Mouse (Mus musculus) fat pad, adult 2 months (tissue): ENCODE results near the gene Tinag.
"Not testable (repeated sequence)": the region's sequence is repeated elsewhere in the genome, so short reads cannot be mapped to it uniquely, and the experiment has no call there.

Source experiments
- DNase-seq: peaks from one replicate; pipeline ENCODE4 v3.0.0-alpha.2; 2011; ENCODE audit warnings: low read depth, low spot score; ENCODE audit errors: extremely low read depth

Tinag gene

GRCm38 (mm10) chr9:77045585-77045984 is at the start of gene Tinag:
Gene Tinag (minus strand): TSS chr9:77045794.
- DNase-seq = no peak

GRCm38 (mm10) chr9:77083221-77083620 is 37.6 kb upstream of the Tinag start:
- not testable (repeated sequence) for DNase-seq

GRCm38 (mm10) chr9:77071676-77072075 is 26.1 kb upstream of the Tinag start:
- no peak for DNase-seq

GRCm38 (mm10) chr9:77056611-77057010 is 11.0 kb upstream of the Tinag start:
- no peak for DNase-seq

GRCm38 (mm10) chr9:77054426-77055193 is 9.0 kb upstream of the Tinag start:
- DNase-seq = no peak

GRCm38 (mm10) chr9:77051406-77051805 is 5.8 kb upstream of the Tinag start:
- DNase-seq = no peak

- no peak for DNase-seq
Measured at GRCm38 (mm10) chr9:77049669-77050068, 4.1 kb upstream of the Tinag start.

GRCm38 (mm10) chr9:77046067-77046715 is 597 bp upstream of the Tinag start:
- no peak for DNase-seq

GRCm38 (mm10) chr9:77035361-77035760 is 10.2 kb downstream of the Tinag start:
- DNase-seq = no peak

- no peak for DNase-seq
Measured at GRCm38 (mm10) chr9:77032430-77033154, 13.0 kb downstream of the Tinag start.

- no peak for DNase-seq
Measured at GRCm38 (mm10) chr9:77025271-77025670, 20.3 kb downstream of the Tinag start.

- no peak for DNase-seq
Measured at GRCm38 (mm10) chr9:77018935-77019334, 26.7 kb downstream of the Tinag start.

GRCm38 (mm10) chr9:76996021-76996420 is 49.6 kb downstream of the Tinag start:
- DNase-seq = no peak

- no peak for DNase-seq
Measured at GRCm38 (mm10) chr9:76989946-76990345, 55.6 kb downstream of the Tinag start.

GRCm38 (mm10) chr9:76934813-76935212 is 110.8 kb downstream of the Tinag start:
- no peak for DNase-seq

GRCm38 (mm10) chr9:76915093-76915661 is 130.4 kb downstream of the Tinag start:
- no peak for DNase-seq
